Mouse (Mus musculus) midbrain, embryonic 11.5 days (tissue): Measurements from ENCODE around the gene Spint3. TPM values are rescaled to one million over a fixed set of nuclear protein-coding genes. Genes with fewer than 3 reads are reported as not detected.
"Not testable (repeated sequence)": the region's sequence is repeated elsewhere in the genome, so short reads cannot be mapped to it uniquely, and the experiment has no call there.

Experiments
- ATAC-seq: fragments of 200-750 bp; cut with Nextera tagmentation; 2 replicates; pipeline ENCODE4 v1.8.0; 2017; ENCODE audit warnings: moderate TSS enrichment, moderate library complexity; ENCODE audit not compliant: low FRiP score
- DNase-seq: peaks from one replicate; pipeline ENCODE4 v3.0.0; 2015; ENCODE audit warnings: low spot score; ENCODE audit errors: missing footprints
- H3K27ac ChIP-seq: fragments of 300-500 bp; sonication (generic); 2 replicates; pipeline ENCODE4 v1.5.1; 2014; ENCODE audit warnings: low read depth, low read length
- H3K27me3 ChIP-seq: fragments of 300-500 bp; sonication (generic); 2 replicates; pipeline ENCODE4 v1.6.1; 2014; ENCODE audit warnings: mild to moderate bottlenecking, low read length, moderate library complexity, mixed read lengths; ENCODE audit not compliant: control insufficient read depth, insufficient read depth
- H3K36me3 ChIP-seq: fragments of 300-500 bp; sonication (generic); 2 replicates; pipeline ENCODE4 v1.6.1; 2014; ENCODE audit warnings: mild to moderate bottlenecking, low read length, moderate library complexity, mixed read lengths; ENCODE audit not compliant: control insufficient read depth, insufficient read depth
- H3K4me1 ChIP-seq: fragments of 300-500 bp; sonication (generic); 2 replicates; pipeline ENCODE4 v1.6.1; 2014; ENCODE audit warnings: low read length; ENCODE audit not compliant: control insufficient read depth, insufficient read depth
- H3K4me2 ChIP-seq: fragments of 300-500 bp; sonication (generic); 2 replicates; pipeline ENCODE4 v1.6.1; 2014; ENCODE audit warnings: mild to moderate bottlenecking, moderate library complexity
- H3K4me3 ChIP-seq: fragments of 300-500 bp; sonication (generic); 2 replicates; pipeline ENCODE4 v1.5.1; 2014; ENCODE audit warnings: low read depth, low read length
- H3K9ac ChIP-seq: fragments of 300-500 bp; sonication (generic); 2 replicates; pipeline ENCODE4 v1.6.1; 2014; ENCODE audit warnings: low read length
- H3K9me3 ChIP-seq: fragments of 300-500 bp; sonication (generic); 2 replicates; pipeline ENCODE4 v1.6.1; 2016; ENCODE audit warnings: low read length; ENCODE audit not compliant: control insufficient read depth
- WGBS: fragments of 180-500 bp; shearing (Covaris S2); extraction: QIAGEN DNeasy Blood & Tissue Kit; methylation state at CpG from one replicate; pipeline ENCODE4 v1.1.7; 2014; 5-methylcytosine and 5-hydroxymethylcytosine counted together
- polyA plus RNA-seq: library from polyadenylated mRNA; unstranded; fragments of >200 nt; fragmentation: Nextera tagmentation; extraction: Ambion mirVana; gene quantifications from 2 replicates; pipeline ENCODE4 v1.2.1, GENCODE M21; 2014

Gene Spint3
- polyA plus RNA-seq: not detected in 2 replicates

DNA sequence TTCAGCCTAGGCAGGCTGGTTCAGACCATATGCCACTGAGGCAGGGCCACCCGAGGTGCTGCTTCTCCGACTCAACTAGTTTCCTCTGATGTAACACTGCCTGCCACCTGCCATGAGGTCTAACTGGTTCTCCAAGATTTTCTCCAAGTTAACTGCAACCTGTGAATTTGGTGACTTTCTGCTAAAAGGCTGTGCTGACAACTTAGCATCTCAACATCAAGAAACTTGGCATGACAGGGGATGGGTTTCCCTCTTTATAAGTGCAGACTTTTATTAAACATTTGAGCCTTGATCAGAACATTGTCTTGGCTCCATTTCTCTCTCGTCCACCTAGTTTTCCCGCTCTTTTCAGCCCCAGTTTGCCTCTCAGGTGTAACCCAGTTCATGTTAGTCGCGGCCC is at the start of gene Spint3:
Spint3 (minus strand) TSS at position 101 of the 400 bp plus-strand sequence.
- H3K9ac ChIP-seq, ATAC-seq, H3K36me3 ChIP-seq, H3K9me3 ChIP-seq, DNase-seq, H3K4me3 ChIP-seq, H3K4me2 ChIP-seq, H3K27ac ChIP-seq, H3K4me1 ChIP-seq, H3K27me3 ChIP-seq: not testable (repeated sequence)
- 83% methylated on average over 6 of the region's 6 CpGs for WGBS

DNA sequence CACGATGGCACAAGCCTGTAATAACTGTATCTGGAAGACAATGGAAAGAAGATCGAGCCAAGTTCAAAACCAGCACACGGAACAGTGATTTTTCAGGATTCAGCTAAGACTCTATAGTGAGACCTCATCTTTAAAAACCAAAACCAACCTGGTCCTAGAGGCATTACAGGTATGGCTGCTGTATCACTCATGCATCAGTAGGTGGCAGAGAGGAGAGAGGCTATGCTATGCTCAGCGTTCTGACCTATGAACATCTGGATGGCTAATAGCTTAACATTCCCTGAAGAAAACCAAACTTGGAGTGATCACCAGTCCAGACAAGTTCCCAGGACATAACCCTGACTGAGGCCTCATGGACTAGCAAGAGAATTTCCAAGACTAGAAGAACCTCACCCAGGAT is 48.5 kb upstream of the Spint3 start:
- H3K36me3 ChIP-seq: no peaks in the 10 kb centered on the region
- no peak overlapping the region for H3K9ac ChIP-seq
- DNase-seq: no peak
- 88% methylated on average over 4 of the region's 4 CpGs for WGBS
- no peak for ATAC-seq
- no peak overlapping the region for H3K4me3 ChIP-seq
- H3K4me2 ChIP-seq: no peak overlapping the region
- no peak overlapping the region for H3K27ac ChIP-seq
- no peaks in the 10 kb centered on the region for H3K27me3 ChIP-seq
- H3K4me1 ChIP-seq: no peaks in the 10 kb centered on the region
- H3K9me3 ChIP-seq: no peaks in the 10 kb centered on the region

DNA sequence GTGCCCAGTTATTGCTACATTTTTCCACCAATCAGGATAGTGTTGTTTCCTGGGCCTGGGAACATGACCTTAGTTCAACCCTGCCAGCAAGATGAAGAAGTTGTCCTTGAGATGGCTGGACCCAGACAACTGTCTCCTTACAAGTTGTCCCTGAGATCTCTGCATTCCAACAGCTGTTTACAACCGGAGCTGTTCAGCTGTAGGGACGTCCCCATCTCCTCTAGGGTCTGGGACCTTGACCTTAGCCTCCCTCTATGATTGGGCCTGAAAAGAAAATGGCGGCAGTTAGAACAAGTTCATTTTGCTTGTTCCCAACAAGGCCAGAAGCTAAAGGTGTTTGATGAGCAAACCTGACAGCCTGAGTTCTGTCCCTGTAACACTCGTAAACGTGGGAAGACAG is 45.8 kb upstream of the Spint3 start:
- WGBS: 86% methylated on average over 5 of the region's 5 CpGs
- H3K9ac ChIP-seq: no peak overlapping the region
- H3K27ac ChIP-seq: no peak overlapping the region
- no peaks in the 10 kb centered on the region for H3K9me3 ChIP-seq
- DNase-seq (no peak), ATAC-seq (no peak)
- H3K27me3 ChIP-seq: no peaks in the 10 kb centered on the region
- H3K4me2 ChIP-seq: no peak overlapping the region
- no peaks in the 10 kb centered on the region for H3K4me1 ChIP-seq
- H3K4me3 ChIP-seq: no peak overlapping the region
- no peaks in the 10 kb centered on the region for H3K36me3 ChIP-seq

DNA sequence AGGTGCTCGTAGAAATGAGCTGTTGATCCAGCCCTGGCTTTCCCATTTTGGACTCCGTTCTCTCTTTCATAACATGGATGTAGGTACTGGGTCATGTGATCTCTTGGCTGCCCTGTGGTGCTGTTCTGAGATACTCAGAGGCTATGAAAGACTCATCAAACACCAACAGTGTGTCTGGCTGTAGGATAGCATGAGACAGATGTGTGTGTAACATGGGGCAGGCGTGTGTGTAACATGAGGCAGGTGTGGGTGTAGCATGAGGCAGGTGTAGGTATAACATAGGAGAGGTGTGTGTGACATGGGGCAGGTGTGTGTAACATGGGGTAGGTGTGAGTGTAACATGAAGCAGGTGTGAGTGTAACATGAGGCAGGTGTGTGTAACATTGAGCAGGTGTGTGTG is 42.1 kb upstream of the Spint3 start:
- H3K4me2 ChIP-seq: no peak overlapping the region
- H3K36me3 ChIP-seq: no peaks in the 10 kb centered on the region
- no peak overlapping the region for H3K9ac ChIP-seq
- DNase-seq: no peak
- no peak for ATAC-seq
- no peak overlapping the region for H3K27ac ChIP-seq
- WGBS: 80% methylated on average over 3 of the region's 3 CpGs
- no peak overlapping the region for H3K4me3 ChIP-seq
- no peaks in the 10 kb centered on the region for H3K4me1 ChIP-seq
- H3K27me3 ChIP-seq: no peaks in the 10 kb centered on the region
- no peaks in the 10 kb centered on the region for H3K9me3 ChIP-seq

DNA sequence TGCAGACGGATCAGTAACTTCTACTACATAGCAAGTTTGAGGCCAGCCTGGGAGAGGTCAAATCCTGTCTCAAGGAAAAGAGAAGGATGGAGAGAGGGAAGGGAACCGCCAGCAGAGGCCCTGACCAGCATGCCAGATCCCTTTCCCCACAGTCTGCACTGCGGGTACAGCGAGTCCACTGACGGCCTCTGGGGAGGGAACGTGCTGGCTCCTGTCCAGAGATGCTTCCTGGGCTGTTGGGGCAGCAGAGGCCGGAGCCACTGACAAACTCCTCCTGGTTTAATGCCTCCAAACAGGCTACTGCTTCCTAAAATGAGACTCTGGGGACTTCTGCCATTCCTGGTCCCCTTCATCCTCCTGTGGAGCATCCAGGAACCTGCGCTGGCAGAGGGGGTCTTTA is 40.2 kb upstream of the Spint3 start, which contains the start of the genes Wfdc6b and Wfdc8:
Wfdc6b (plus strand) TSS at position 52 of the 400 bp plus-strand sequence.
Wfdc8 (minus strand) TSS at position 156 of the 400 bp plus-strand sequence.
- not testable (repeated sequence) for H3K27ac ChIP-seq, H3K9ac ChIP-seq, H3K36me3 ChIP-seq, H3K4me1 ChIP-seq, H3K27me3 ChIP-seq, H3K4me2 ChIP-seq, H3K9me3 ChIP-seq, DNase-seq, H3K4me3 ChIP-seq, ATAC-seq
- WGBS: 74% methylated on average over 8 of the region's 8 CpGs

DNA sequence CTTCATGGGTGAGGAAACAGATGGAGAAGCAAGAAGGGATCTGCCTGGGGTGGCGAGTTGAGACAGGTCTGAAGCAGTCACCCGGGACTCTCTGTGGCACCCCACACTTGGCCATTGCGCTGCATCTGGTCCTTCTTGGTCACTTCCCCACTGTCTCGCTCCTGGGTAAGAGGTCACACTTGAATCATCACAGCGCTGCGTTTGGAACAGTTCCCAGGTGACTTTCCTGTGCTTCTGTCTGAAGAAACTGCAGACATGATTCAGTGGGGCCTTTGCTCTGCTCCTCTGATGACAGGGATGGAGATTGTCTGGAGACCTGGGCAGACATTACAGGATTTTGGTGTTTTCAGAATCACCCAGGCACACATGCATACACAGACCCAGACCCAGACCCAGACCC is 35.5 kb upstream of the Spint3 start:
- Histone ChIP-seq H3K9me3 (no peaks in the 10 kb centered on the region), H3K27ac (no peak overlapping the region), H3K4me2 (no peak overlapping the region), H3K4me1 (no peaks in the 10 kb centered on the region), H3K27me3 (no peaks in the 10 kb centered on the region), H3K4me3 (no peak overlapping the region), H3K9ac (no peak overlapping the region), H3K36me3 (no peaks in the 10 kb centered on the region)
- ATAC-seq: no peak
- 82% methylated on average over 6 of the region's 6 CpGs for WGBS
- no peak for DNase-seq

DNA sequence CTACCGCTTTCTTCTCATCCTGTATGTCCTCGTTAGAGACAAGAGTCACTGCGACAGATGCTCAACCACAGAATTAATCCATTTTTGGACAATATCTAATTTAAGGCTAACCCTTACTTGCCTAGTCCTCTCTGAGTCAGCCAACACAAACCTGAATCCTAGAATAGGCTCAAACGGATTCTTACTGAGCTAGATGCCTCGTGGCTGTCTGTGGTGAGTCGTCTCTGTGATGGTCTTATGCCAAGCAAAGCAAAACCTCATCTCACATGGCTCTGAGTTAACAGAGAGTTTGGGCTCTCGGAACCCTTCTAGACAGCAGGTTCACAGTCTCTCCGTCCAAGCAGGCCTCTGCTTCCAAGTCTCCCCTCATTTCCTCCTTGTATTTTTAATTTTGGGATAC is 31.2 kb upstream of the Spint3 start:
- no peaks in the 10 kb centered on the region for H3K36me3 ChIP-seq
- no peaks in the 10 kb centered on the region for H3K4me1 ChIP-seq
- WGBS: 94% methylated on average over 8 of the region's 8 CpGs
- ATAC-seq: no peak
- H3K9ac ChIP-seq: no peak overlapping the region
- peaks cover 3% of the 10 kb centered on the region; the same call in 1 of the 2 replicates for H3K9me3 ChIP-seq
- H3K4me3 ChIP-seq: no peak overlapping the region
- H3K4me2 ChIP-seq: no peak overlapping the region
- no peak for DNase-seq
- H3K27ac ChIP-seq: no peak overlapping the region
- no peaks in the 10 kb centered on the region for H3K27me3 ChIP-seq

DNA sequence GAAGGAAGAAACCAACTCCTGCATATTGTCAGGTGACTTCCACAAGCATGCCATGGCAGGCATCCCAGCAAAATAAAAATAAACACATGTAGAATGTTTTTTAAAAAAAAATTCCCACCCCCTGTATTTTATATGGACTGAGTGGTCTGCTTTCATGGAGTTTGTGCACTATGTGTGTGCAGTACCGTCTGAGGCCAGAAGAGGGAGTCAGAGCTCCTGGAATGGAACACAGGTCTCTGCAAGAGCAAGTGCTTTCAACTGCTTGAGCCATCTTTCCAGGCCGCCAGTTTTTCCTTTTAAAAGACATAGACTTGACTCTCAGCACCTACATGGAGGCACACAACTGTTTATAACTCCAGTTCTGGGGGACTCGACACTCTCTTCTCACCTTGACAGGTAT is 30.2 kb upstream of the Spint3 start:
- no peak for ATAC-seq
- WGBS: 90% methylated on average over 3 of the region's 3 CpGs
- H3K4me1 ChIP-seq: no peaks in the 10 kb centered on the region

DNA sequence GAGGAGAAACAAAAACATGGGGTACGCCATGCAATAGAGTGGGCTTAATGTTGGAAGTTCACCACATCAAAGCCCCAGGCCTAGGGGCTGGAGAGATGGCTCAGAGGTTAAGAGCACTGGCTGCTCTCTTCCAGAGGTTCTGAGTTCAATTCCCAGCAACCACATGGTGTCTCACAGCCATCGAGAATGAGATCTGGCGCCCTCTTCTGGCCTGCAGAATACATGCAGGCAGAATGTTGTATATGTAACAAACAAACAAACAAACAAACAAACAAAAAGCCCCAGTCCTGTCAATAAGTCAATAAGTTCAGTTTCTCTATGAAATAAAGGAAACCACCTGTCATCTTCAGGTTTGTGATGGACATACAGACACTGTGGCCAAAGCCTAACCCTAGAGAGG is 26.9 kb upstream of the Spint3 start:
- no peaks in the 10 kb centered on the region for H3K36me3 ChIP-seq
- DNase-seq (no peak), ATAC-seq (no peak)
- 71% methylated on average over 3 of the region's 3 CpGs for WGBS
- no peak overlapping the region for H3K4me2 ChIP-seq
- H3K4me1 ChIP-seq: no peaks in the 10 kb centered on the region
- no peak overlapping the region for H3K27ac ChIP-seq
- H3K4me3 ChIP-seq: no peak overlapping the region
- peaks cover 3% of the 10 kb centered on the region; the same call in 1 of the 2 replicates for H3K9me3 ChIP-seq
- H3K9ac ChIP-seq: no peak overlapping the region
- H3K27me3 ChIP-seq: no peaks in the 10 kb centered on the region

More for the DNA sequence above, 30.2 kb upstream of the Spint3 start:
- no peak overlapping the region for H3K4me3 ChIP-seq
- no peak overlapping the region for H3K27ac ChIP-seq
- peaks cover 3% of the 10 kb centered on the region; the same call in 1 of the 2 replicates for H3K9me3 ChIP-seq
- H3K9ac ChIP-seq: no peak overlapping the region
- no peak for DNase-seq
- no peaks in the 10 kb centered on the region for H3K27me3 ChIP-seq
- H3K4me2 ChIP-seq: no peak overlapping the region
- no peaks in the 10 kb centered on the region for H3K36me3 ChIP-seq
